Mouse (Mus musculus): ENCODE results near the gene Scg2. TPM values are rescaled to one million over a fixed set of nuclear protein-coding genes. Genes with fewer than 3 reads are reported as not detected.

The Scg2 gene
- not detected for total RNA-seq (2021)
- long read RNA-seq, experiment 1: 0 reads
- long read RNA-seq, experiment 2: 0 reads

- DNase-seq: peak; percentile 35
Measured at GRCm38 (mm10) chr1:79439609-79440308, at the start of gene Scg2. TSS of gene Scg2 (minus strand) at chr1:79440120.

GRCm38 (mm10) chr1:79485546-79485945 is 45.6 kb upstream of the Scg2 start:
- DNase-seq: no peak

DNA sequence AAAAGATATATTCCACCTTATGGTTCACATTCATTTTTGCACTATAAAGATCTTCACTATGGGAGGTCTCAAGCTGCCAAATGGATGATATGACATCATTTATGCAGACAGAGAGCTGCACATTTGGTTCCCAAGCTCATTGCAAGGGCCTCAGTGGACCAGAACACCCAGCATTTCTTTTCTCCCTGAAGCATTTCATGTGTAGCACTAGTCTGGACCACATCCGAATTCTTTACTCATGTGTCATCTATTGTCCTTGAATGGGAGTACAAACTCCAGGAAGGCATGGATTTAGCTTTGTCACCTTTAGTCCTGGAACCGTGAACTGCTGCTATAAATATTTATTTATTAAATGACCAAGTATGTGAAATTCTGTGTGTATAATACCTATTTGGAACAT is 30.9 kb upstream of the Scg2 start:
- no peak for DNase-seq

GRCm38 (mm10) chr1:79469871-79470270 is 30.0 kb upstream of the Scg2 start:
- no peak for DNase-seq

- no peak for DNase-seq
Measured at GRCm38 (mm10) chr1:79466585-79466984, 26.7 kb upstream of the Scg2 start.

DNA sequence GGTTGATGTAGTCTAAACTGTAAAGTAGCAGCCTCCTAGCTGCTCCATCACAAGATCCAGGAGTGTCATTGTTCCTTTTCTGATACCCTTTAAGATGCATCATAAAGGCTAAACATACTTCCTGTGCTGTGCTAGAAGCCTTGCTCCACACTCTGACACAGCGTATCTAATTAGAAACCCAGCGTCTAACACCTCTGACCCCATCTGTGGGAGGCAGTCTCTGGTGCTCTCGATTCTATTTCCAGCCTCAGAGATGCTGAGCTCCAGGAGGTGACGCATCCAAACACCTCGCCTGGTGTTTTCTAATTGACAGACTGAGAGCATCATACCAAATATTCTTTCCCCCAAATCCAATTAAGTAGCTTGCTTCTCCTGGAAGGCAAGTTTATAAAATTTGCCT is 18.6 kb upstream of the Scg2 start:
- no peak for DNase-seq

GRCm38 (mm10) chr1:79454164-79454563 is 14.2 kb upstream of the Scg2 start:
- DNase-seq: no peak

DNA sequence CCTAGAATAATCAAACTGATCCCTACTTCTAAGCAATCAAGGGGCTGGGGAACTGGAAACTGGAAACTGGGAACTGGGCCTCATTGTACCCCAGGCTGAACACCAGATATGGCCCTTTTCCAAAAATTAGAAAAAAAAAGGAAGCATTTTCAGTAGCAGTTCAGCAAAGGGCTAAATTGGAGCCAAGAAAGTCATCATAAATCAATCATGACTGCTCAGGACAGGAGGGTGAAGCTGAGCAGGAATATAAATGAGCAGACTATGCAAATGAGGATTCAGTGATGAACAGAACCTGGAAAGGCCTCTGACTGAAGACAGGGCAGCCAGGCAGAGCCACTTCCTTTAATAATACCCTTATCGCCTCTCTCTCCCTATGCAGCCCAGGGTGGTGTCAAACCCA is 12.4 kb upstream of the Scg2 start:
- no peak for DNase-seq

DNA sequence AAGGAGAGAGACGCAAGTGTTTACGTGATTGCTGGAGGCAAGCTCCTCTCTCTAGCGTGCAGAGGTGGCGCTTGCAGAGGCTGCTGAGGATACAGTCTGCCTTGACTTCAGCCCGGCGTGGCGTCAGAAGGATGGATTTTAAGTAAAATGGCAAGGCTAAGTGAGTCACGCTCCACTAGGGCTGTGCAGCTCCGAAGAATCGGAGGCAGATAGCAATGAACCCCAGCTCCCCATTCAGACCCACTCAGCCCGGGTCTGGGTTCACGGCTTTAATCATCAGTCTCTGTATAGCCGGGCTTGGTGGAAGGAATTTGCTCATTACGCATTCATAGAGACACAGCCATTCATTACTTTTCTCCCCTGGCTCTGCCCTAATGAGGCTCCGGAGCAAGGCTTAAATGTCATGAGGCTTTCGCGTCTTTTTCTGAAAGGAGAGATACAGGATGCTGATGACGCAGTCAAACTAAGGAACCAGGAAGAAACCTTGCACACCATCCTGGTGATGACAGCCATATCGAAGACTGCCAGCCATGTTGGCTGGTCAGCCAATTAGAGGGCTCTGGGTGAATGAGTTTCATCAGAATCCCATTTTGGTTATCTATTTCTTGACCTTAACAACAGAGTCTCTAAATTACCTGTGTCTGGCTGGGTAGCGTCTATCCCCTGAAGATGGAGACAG is 10.6 kb upstream of the Scg2 start:
- no peak for DNase-seq

- no peak for DNase-seq
Measured at GRCm38 (mm10) chr1:79449943-79450342, 10.0 kb upstream of the Scg2 start.

DNA sequence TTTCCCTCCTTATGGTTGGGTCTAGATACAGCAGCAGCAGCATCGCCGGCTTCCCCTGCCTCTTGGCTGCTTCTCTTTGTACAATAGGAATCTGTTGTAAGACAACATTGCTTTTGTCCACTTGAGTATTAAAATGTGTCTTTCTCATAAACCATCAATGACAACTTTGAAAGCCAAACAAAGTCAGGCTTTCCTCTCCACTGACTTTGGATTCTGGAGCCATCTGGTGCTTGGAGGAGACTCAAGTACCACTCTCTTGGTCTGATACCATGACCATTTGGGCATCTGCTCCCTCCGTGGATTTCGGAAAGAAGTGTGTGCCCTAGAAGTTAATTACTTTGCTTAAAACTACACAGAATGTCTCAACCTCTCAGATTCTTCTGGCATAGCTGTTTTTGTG is 5.7 kb upstream of the Scg2 start:
- no peak for DNase-seq

DNA sequence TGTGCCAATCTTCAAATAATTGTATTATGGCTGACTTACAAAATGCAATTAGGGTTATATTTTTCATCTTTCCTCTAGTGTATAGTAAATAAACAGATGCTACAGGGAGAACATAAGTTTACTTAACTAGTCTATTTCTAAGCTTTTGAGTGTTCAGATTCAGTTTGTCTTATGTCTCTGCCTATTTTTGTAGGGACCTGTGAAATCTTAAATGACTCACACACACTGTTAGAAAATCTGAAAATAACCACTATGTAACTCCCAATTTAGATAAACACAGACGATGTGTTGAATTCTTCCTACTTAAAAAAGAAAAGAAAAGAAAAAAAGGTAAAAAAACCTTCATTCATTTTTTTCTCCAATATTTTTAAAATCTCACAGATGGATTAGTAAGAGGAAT is 2.2 kb downstream of the Scg2 start:
- no peak for DNase-seq

DNA sequence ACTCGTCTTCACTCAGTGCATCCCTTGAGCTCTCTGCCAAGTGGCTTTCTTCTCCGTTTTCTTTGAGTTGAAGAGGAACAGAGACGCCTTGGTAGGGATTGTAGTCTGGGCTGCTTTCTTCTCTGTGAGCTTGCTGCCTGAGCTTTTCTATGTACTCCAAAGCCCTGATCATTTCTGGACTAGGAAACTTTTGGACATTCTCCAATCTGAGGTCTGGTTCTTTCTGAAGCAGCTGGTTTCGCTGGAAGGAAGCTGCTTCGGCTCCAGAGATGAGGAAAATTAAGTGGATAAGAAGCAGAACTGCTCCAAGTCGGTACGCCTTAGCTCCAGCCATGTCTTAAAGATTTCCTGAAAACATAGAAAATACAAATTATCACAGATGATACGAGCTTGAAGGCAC is 3.2 kb downstream of the Scg2 start:
- DNase-seq: no peak

DNA sequence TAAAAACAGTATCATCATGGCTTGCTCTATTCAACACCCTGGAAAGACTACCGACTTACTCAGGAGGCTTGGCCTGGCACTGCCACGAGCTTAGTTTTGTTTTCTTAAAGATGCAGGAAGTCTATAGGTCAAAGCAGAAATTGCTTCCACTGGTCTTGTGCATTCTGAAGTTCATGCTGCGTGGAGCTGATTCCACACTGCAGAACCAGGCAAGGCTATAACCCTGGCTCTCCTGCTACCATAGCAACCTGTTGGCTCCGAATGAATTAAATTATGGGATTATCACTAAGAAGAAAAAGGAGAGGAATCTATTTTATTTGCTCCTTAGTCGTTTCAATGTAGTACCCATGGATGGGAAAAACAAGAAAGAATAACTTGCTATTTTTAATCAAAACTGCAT is 10.9 kb downstream of the Scg2 start:
- no peak for DNase-seq

- DNase-seq: no peak
Measured at GRCm38 (mm10) chr1:79415496-79415895, 24.4 kb downstream of the Scg2 start.

- no peak for DNase-seq
Measured at GRCm38 (mm10) chr1:79406337-79406942, 33.5 kb downstream of the Scg2 start.

DNA sequence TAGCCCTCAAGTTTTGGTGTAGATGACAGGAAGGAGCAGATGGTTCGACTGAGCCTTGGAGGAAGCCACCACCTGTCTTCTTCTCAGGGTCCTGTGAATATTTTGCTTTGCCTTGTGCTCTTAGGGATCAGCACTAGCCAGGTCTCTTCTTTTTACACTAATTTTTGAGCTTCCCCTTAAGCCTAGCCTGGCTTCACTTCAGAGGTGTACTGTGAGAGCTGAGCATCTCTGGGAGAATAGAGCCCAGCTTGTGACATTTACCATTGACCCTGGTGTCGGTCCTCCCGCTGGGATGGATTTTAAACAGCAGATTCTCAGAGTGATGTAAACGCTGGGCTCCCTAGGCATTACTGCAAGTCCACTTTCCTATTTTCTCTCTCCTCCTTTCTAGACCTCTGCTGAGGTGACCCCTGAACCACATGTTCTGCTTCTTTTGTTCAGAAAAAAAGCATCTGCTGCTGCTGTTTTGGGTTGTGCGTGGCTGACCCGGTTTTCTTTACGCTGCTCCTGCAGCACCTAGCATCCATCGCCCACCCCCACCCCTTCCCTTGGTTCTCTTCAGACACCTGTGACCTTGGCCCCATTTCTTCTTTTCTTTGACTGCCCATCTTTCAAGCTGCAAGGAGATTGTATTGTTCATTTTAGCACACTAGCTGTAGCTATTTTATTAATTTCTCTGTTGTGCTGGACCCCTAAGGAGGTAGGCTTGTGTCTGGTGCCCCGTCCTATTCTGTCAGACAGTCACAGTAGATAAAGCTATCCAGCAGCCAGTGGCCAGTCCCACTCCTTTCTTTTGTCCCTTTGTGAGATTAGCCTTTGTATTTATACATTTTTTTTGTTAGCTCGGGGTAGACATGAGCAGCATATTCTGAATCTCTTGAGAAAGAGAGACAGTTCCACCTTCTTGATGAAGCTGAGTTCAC is 38.6 kb downstream of the Scg2 start:
- no peak for DNase-seq

- DNase-seq: no peak
Measured at GRCm38 (mm10) chr1:79400284-79400683, 39.6 kb downstream of the Scg2 start.

All from gastrocnemius, postnatal 25 days (tissue).